ENCODE assay signal across 12 mouse cellular contexts in the genomic region with DNA sequence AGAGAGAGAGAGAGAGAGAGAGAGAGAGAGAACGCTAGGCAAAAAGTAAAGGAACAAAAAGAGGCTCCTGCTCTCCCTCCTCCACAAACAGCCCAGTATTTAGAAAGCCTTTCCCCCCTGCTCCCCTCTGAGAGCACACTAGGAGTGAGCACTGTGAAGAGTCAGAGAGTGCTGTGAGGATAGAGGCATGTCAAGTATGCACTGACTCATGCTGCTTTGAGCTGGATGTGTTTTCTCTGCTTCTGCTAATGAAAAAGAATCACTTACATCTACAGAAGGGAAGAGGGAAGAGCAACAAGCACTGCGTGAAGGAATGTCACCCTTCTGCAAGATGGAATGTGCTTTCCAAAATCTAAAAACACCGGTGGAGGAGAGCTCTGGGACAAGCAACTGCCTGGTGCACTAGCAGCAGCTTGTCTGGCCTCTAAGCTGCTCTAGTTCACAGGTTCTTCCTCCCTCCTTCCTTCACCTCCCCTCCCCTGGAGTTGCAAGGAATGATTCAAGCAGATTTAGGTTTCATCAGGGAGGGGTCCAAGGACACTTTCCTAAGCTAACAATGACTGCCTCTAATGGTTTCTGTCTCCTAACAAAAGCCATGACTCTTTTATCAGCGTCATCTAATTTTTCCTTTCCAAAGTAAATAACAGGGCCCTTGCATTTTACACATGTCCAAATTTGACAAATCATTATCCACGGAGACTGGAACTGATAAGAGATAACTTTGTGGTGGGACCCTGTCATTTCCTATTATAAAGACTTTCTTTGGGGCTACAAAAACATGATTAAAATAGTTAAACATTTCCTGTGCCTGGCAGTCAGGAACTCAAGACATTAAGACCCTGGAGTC.
DNase-seq lines count a peak whose midpoint lies in the region; ATAC-seq and TF ChIP-seq lines count a peak whose summit lies in the region.
"Had no signal": no experiment of that assay in that cellular context is flagged by ENCODE, and none has a peak within 500 bp of the region (broad histone marks: within the 10 kb centered on the region; RNA-seq: fewer than 3 reads in every experiment).

No protein-coding gene starts in this region.

- no peak overlapping the region for H3K9ac ChIP-seq in heart, embryonic 13.5 days
- H3K9ac ChIP-seq in liver, adult 2 months (ENCODE audit: low read depth, low read length): no peak overlapping the region

- H3K4me2 ChIP-seq in heart, embryonic 13.5 days: peak overlapping the region; percentile 14; the same call in 1 of the 2 replicates

- no peak for TF ChIP-seq CTCF in liver, adult 2 months (IDR thresholded peaks at IDR 0.05; ENCODE audit: low read depth, low read length)

- H3K4me1 ChIP-seq in heart, embryonic 13.5 days: peaks cover 15% of the 10 kb centered on the region
- H3K4me1 ChIP-seq in liver, adult 2 months (ENCODE audit: control insufficient read depth, insufficient read depth, low read length): peaks cover 4% of the 10 kb centered on the region; the same call in 1 of the 2 replicates

- DNase-seq in heart, postnatal 14 days: no peak
- peak; percentile 31 for DNase-seq in liver, adult 2 months (ENCODE audit: extremely low read depth, low read depth, low spot score)
- no peak for DNase-seq in liver
- DNase-seq in embryo, embryonic 11 days: peak; percentile 10
- DNase-seq in skeletal muscle tissue, adult 2 months (ENCODE audit: low read depth, low spot score): peak; percentile 4
- DNase-seq in thymus, postnatal 4 days: no peak
- no peak for DNase-seq in left cerebral cortex, adult 11 months (ENCODE audit: low spot score)
- DNase-seq: cerebellum, adult 9-10 months; heart, postnatal 4 days; layer of hippocampus, adult 9-11 months; right cerebral cortex, adult 18-20 months had no signal

- H3K36me3 ChIP-seq in heart, embryonic 13.5 days: no peaks in the 10 kb centered on the region
- H3K36me3 ChIP-seq in liver, adult 2 months (ENCODE audit: control insufficient read depth, insufficient read depth, low read length): no peaks in the 10 kb centered on the region

- ATAC-seq in heart, embryonic 13.5 days (ENCODE audit: extremely low read depth, insufficient number of reproducible peaks, low FRiP score, low TSS enrichment): no peak

- H3K9me3 ChIP-seq in heart, embryonic 13.5 days: no peaks in the 10 kb centered on the region

- no peak overlapping the region for H3K4me3 ChIP-seq in heart, embryonic 13.5 days
- no peak overlapping the region for H3K4me3 ChIP-seq in liver, adult 2 months (ENCODE audit: insufficient read depth, low read depth, low read length)

- H3K79me2 ChIP-seq in liver, adult 2 months (ENCODE audit: control insufficient read depth, insufficient read depth, low read length): no peaks in the 10 kb centered on the region

- peak overlapping the region; percentile 44 for H3K27ac ChIP-seq in heart, embryonic 13.5 days (replicated peaks)
- no peak overlapping the region for H3K27ac ChIP-seq in liver, adult 2 months (replicated peaks; ENCODE audit: insufficient read depth, low read depth, low read length)

- 16% methylated on average over 5 of the region's 5 CpGs for WGBS in heart, embryonic 13.5 days
- 34% methylated on average over 5 of the region's 5 CpGs for WGBS in liver, adult 2 months

- no peaks in the 10 kb centered on the region for H3K27me3 ChIP-seq in heart, embryonic 13.5 days (replicated peaks)
- no peaks in the 10 kb centered on the region for H3K27me3 ChIP-seq in liver, adult 2 months (ENCODE audit: control insufficient read depth, insufficient read depth, low read length)

- no peak for TF ChIP-seq POLR2A in liver, adult 2 months (IDR thresholded peaks at IDR 0.05; ENCODE audit: extremely low read depth, insufficient read depth, low read length)

- intact Hi-C loops in heart, postnatal 14 days (cut with DNase I): no loop called here

Comparison
In these comparisons a context has a peak if more than half of its experiments do, and no peak if none do; other contexts are left out.
1. DNase-seq: peak in liver, adult 2 months (single experiment), embryo, embryonic 11 days (single experiment) and skeletal muscle tissue, adult 2 months (single experiment); none in heart, postnatal 14 days (0 of 2), liver (single experiment), thymus, postnatal 4 days (single experiment) and left cerebral cortex, adult 11 months (single experiment).